Mouse (Mus musculus): ENCODE data around the gene Sema6d.

DNA sequence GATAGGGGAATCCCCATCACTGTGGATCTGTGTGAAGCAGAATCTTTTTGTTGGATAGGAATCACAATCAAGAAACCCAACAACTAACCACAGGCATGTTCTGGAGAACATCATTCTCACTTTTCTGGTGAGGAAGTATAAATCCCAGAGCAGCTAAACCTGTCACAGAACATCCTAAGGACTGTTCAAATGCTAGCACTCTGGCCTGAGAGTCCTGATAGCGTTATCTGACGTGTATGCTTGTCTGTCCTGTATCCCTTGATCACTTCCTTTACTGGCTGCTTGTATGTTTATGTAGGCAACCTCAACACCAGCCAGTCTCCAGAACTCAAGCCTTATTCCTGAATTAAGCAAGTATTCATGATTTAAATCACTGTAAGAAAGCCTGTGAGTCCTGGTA, 281.6 kb downstream of the Sema6d start:
- TF ChIP-seq GATA1 (IDR thresholded peaks at IDR 0.05; ENCODE audit: low read length) (no peak), TAL1 (IDR thresholded peaks at IDR 0.05; ENCODE audit: low read length) (no peak)

Data from erythroblast, embryonic 14.5 days (primary cell).